Mouse (Mus musculus) embryonic facial prominence, embryonic 13.5 days (tissue): ENCODE measurements around the gene Caskin1. TPM values are rescaled to one million over a fixed set of nuclear protein-coding genes. Genes with fewer than 3 reads are reported as not detected.
"Not testable (repeated sequence)": the region's sequence is repeated elsewhere in the genome, so short reads cannot be mapped to it uniquely, and the experiment has no call there.

Experiments
- ATAC-seq: fragments of 200-750 bp; cut with Nextera tagmentation; 2 replicates; pipeline ENCODE4 v1.8.0; 2017; ENCODE audit warnings: low read depth; ENCODE audit not compliant: insufficient number of reproducible peaks, insufficient read depth, low FRiP score, low TSS enrichment
- H3K27ac ChIP-seq: fragments of 300-500 bp; sonication (generic); 2 replicates; pipeline ENCODE4 v1.5.1; 2015; ENCODE audit warnings: moderate library complexity, mild to moderate bottlenecking, inconsistent platforms
- H3K27me3 ChIP-seq: fragments of 300-500 bp; sonication (generic); 2 replicates; pipeline ENCODE4 v1.6.1; 2015; ENCODE audit warnings: mild to moderate bottlenecking, inconsistent platforms
- H3K36me3 ChIP-seq: fragments of 300-500 bp; sonication (generic); 2 replicates; pipeline ENCODE4 v1.6.1; 2015; ENCODE audit warnings: mild to moderate bottlenecking, inconsistent platforms
- H3K4me1 ChIP-seq: fragments of 300-500 bp; sonication (generic); 2 replicates; pipeline ENCODE4 v1.6.1; 2015; ENCODE audit warnings: inconsistent platforms
- H3K4me2 ChIP-seq: fragments of 300-500 bp; sonication (generic); 2 replicates; pipeline ENCODE4 v1.6.1; 2015; ENCODE audit warnings: moderate library complexity, mild to moderate bottlenecking, inconsistent platforms
- H3K4me3 ChIP-seq: fragments of 300-500 bp; sonication (generic); 2 replicates; pipeline ENCODE4 v1.5.1; 2015; ENCODE audit warnings: mild to moderate bottlenecking, inconsistent platforms
- H3K9ac ChIP-seq: fragments of 300-500 bp; sonication (generic); 2 replicates; pipeline ENCODE4 v1.6.1; 2015; ENCODE audit warnings: mild to moderate bottlenecking, inconsistent platforms
- H3K9me3 ChIP-seq: fragments of 300-500 bp; sonication (generic); 2 replicates; pipeline ENCODE4 v1.6.1; 2016; ENCODE audit warnings: inconsistent platforms
- WGBS: fragments of 180-500 bp; shearing (Covaris S2); methylation state at CpG from one replicate; pipeline ENCODE4 v1.1.7; 2015; ENCODE audit warnings: mixed read lengths; 5-methylcytosine and 5-hydroxymethylcytosine counted together
- polyA plus RNA-seq: library from polyadenylated mRNA; unstranded; fragments of >200 nt; fragmentation: Nextera tagmentation; extraction: Ambion mirVana; gene quantifications from 2 replicates; pipeline ENCODE4 v1.2.1, GENCODE M21; 2015

Gene Caskin1
- polyA plus RNA-seq, 1 experiment from 2014 or later = 3.5 TPM

DNA sequence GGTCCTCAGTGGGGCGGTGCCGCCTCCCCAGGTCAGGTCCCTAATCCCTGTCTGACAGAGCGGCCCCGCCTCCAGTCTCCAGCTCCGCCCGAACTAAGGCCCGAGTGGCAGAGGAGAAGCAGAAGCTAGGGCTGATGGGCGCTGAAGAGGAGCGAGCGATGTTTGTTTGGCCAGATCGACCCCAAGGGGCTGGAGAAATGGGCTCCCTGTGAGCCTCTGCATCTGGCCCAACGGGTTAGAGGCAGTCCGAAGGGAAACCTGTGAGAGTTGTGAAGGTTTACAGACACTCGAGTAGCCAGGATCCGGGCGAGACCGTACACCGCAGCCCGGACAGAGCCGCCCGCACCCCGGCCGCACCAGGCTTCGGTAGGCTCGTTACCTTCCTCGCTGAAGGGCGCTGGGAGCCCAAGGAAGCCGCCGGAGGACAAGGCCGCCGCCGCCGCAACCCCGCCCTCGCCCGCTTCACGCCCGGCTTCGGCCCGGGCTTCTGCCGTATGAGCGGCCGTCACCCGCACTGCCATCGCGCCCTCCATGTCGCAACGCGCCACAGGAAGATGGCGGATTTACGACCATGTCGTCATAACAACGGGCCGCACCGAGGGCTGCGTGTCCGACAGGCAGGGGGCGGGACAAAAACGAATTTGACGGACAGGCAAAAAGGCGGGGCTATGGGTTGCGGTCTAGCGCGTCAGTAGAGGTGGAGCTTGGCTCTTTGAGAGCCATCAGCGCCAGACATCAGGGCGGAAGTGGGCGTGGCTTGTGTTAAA is 33.5 kb upstream of the Caskin1 start:
- Histone ChIP-seq H3K4me2 (peak overlapping the region; percentile 65), H3K9me3 (no peaks in the 10 kb centered on the region), H3K4me3 (peak overlapping the region; percentile 87), H3K27me3 (no peaks in the 10 kb centered on the region), H3K36me3 (peaks cover 17% of the 10 kb centered on the region), H3K27ac (peak overlapping the region; percentile 97), H3K4me1 (peaks cover 14% of the 10 kb centered on the region), H3K9ac (peak overlapping the region; percentile 95)
- under 1% methylated on average over 67 of the region's 67 CpGs for WGBS
- peak; percentile 91 for ATAC-seq

DNA sequence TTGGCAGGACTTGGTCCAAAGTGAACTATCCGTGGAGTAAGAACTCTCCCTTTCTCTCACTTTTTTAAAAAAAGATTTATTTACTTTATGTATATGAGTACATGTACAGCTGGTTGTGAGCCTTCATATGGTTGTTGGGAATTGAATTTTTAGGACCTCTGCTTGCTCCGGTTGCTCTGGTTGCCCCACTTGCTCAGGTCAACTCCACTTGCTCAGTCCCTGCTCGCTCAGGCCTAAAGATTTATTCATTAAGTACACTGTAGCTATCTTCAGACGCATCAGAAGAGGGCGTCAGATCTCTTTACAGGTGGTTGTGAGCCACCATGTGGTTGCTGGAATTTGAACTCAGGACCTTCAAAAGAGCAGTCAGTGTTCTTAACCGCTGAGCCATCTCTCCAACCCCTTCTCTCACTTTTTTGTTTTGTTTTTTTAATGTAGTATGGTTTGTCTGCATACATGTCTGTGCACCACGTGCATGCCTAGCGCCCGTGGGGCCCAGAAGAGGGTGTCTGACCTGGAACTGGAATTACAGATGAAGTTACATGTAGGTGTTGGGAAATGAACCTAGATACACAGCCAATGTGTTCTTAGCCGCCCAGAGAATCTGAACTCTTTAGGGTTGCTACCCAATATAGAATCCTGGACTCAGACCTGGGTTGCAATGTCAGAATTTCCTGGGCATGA is 32.7 kb upstream of the Caskin1 start:
- peaks cover 14% of the 10 kb centered on the region for H3K4me1 ChIP-seq
- not testable (repeated sequence) for ATAC-seq, H3K27me3 ChIP-seq, H3K9me3 ChIP-seq, H3K36me3 ChIP-seq, H3K9ac ChIP-seq
- WGBS = 47% methylated on average over 10 of the region's 10 CpGs
- H3K4me3 ChIP-seq = peak overlapping the region; percentile 87
- peak overlapping the region; percentile 65 for H3K4me2 ChIP-seq
- peak overlapping the region; percentile 97 for H3K27ac ChIP-seq

DNA sequence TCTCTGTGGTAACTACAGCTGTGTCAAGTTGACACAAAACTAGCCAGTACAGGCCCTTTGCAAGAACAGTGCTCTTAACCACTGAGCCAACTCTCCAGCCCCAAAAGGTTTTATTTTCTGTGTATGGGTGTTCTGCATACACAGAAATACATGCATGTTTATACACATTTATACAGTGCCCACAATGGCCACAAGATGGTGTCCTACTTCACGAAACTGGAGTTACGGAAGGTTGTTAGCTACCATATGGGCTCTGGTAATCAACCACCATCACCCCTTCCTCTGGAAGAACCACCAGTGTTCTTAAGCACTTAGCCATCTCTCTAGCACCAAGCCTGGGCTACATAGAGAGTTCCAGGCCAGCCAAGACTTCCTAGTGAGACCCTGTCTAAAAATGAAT is 26.8 kb upstream of the Caskin1 start:
- no peak overlapping the region for H3K4me2 ChIP-seq
- no peak overlapping the region for H3K27ac ChIP-seq
- 67% methylated on average over 2 of the region's 2 CpGs for WGBS
- no peak overlapping the region for H3K9ac ChIP-seq
- no peak for ATAC-seq
- H3K27me3 ChIP-seq = no peaks in the 10 kb centered on the region
- H3K4me3 ChIP-seq = no peak overlapping the region
- H3K4me1 ChIP-seq = no peaks in the 10 kb centered on the region
- H3K36me3 ChIP-seq = no peaks in the 10 kb centered on the region
- no peaks in the 10 kb centered on the region for H3K9me3 ChIP-seq

DNA sequence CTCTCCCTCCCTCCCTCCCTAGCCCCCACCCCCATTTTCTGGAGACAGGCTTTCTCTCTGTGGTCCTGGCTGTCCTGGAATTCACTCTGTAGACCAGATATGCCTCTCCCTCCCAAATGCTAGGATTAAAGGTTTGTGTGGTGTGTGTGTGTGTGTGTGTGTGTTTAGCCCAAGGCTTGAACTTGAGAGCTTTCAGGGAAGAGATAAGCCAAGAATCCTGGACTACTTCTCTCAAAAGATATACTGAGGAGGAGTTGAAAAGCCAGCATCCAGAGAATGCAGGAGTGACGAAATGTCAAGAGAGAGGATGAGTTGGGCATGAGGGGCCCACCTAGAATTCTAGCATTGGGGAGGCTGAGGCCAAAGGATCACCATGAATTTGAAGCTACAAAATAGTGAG is 25.5 kb upstream of the Caskin1 start:
- Histone ChIP-seq H3K4me3 (no peak overlapping the region), H3K9ac (no peak overlapping the region), H3K4me2 (no peak overlapping the region), H3K9me3 (no peaks in the 10 kb centered on the region), H3K36me3 (no peaks in the 10 kb centered on the region), H3K4me1 (no peaks in the 10 kb centered on the region), H3K27ac (no peak overlapping the region), H3K27me3 (no peaks in the 10 kb centered on the region)
- ATAC-seq = no peak
- 78% methylated on average over 1 of the region's 1 CpGs for WGBS

DNA sequence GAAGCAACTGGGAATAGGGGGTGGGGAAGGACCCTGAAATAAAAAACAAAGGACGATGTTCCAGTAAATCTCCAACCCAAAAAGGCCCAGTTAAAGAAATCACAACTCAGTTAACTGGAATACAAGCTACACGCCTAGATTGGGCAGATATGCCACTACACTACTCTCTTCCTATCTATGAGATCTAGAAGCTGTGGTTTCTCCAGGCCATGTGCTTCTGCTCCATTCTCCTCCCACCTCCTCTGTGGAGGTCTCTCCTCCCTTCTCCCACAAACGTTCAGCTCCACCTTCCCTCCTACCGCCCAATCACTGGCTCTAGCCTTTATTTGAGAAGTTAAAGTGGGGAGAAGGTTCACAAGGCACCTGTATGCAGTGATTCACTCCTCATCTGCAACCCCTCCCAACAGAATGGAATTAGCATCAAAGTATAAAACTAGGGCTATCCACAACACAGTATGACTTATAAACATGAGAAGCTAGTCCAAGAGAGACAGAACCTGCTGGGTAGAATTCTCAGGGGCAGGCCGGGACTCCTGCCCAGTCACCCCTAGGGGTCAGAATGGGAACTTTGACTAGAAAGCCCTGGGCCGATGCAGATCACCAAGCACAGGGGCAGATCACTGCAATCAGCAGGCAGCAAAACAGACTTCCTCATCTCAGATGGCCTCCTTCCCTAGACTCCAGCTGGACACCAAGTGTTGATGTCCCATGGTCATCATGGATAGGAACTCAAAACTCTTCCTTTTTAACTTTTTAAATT is 24.8 kb upstream of the Caskin1 start:
- H3K36me3 ChIP-seq = no peaks in the 10 kb centered on the region
- H3K27me3 ChIP-seq = no peaks in the 10 kb centered on the region
- H3K27ac ChIP-seq = no peak overlapping the region
- H3K4me2 ChIP-seq = no peak overlapping the region
- no peak overlapping the region for H3K4me3 ChIP-seq
- H3K9ac ChIP-seq = no peak overlapping the region
- H3K9me3 ChIP-seq = no peaks in the 10 kb centered on the region
- WGBS = 50% methylated on average over 6 of the region's 6 CpGs
- no peaks in the 10 kb centered on the region for H3K4me1 ChIP-seq
- ATAC-seq = no peak

DNA sequence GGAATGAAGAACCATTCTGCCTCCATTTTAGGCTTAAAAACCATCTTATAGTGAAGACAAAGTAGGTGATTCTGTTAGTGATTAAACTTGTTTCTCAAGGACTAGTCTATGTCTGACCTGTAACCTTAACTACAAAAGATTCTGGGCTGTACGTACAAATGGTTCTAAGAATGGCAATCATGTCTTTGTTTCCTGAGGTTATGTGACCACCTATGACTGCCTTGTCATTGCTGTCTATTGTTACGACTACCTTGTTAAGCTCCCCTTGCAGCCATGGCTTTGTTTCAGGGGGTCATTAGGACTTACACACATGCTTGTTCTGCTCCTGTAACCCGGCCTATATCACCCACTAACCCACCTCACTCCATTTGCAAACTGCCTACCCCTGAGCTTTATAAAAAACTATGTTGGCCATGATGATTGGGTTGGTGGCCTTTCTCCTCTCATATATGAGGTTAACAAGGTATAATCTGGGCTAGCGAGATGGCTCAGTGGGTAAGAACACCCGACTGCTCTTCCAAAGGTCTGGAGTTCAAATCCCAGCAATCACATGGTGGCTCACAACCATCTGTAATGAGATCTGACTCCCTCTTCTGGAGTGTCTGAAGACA is 19.7 kb upstream of the Caskin1 start:
- H3K27me3 ChIP-seq = no peaks in the 10 kb centered on the region
- peaks cover 6% of the 10 kb centered on the region for H3K36me3 ChIP-seq
- no peak overlapping the region for H3K9ac ChIP-seq
- peaks cover 31% of the 10 kb centered on the region for H3K4me1 ChIP-seq
- no peak for ATAC-seq
- 87% methylated on average over 5 of the region's 5 CpGs for WGBS
- no peak overlapping the region for H3K4me2 ChIP-seq
- H3K9me3 ChIP-seq = no peaks in the 10 kb centered on the region
- H3K4me3 ChIP-seq = no peak overlapping the region
- no peak overlapping the region for H3K27ac ChIP-seq

DNA sequence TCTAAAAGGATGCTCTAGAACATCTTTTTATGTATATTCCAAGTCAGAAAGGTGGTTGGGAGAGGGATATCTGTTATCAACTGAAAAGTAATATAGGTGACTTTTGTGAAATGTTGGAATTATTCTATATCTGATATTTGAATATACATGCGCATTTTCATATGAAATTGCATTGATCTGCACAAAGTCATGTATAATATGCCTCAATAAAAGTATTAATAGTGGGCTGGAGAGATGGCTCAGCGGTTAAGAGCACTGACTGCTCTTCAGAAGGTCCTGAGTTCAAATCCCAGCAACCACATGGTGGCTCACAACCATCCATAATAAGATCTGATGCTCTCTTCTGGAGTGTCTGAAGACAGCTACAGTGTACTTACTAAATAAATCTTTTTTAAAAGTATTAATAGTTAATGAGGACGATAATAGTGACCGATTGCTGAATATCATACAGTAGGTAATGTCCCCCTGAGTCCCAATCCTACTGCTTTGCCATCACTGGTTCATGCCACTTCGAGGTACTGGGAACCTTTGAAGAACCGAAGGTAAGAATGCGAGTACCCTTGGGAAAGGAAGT is 19.0 kb upstream of the Caskin1 start:
- peaks cover 13% of the 10 kb centered on the region for H3K36me3 ChIP-seq
- 17% methylated on average over 7 of the region's 7 CpGs for WGBS
- ATAC-seq = no peak
- H3K4me3 ChIP-seq = peak overlapping the region; percentile 86
- H3K9ac ChIP-seq = peak overlapping the region; percentile 91
- H3K27me3 ChIP-seq = no peaks in the 10 kb centered on the region
- H3K9me3 ChIP-seq = no peaks in the 10 kb centered on the region
- peaks cover 37% of the 10 kb centered on the region for H3K4me1 ChIP-seq
- peak overlapping the region; percentile 99 for H3K4me2 ChIP-seq
- peak overlapping the region; percentile 82 for H3K27ac ChIP-seq

DNA sequence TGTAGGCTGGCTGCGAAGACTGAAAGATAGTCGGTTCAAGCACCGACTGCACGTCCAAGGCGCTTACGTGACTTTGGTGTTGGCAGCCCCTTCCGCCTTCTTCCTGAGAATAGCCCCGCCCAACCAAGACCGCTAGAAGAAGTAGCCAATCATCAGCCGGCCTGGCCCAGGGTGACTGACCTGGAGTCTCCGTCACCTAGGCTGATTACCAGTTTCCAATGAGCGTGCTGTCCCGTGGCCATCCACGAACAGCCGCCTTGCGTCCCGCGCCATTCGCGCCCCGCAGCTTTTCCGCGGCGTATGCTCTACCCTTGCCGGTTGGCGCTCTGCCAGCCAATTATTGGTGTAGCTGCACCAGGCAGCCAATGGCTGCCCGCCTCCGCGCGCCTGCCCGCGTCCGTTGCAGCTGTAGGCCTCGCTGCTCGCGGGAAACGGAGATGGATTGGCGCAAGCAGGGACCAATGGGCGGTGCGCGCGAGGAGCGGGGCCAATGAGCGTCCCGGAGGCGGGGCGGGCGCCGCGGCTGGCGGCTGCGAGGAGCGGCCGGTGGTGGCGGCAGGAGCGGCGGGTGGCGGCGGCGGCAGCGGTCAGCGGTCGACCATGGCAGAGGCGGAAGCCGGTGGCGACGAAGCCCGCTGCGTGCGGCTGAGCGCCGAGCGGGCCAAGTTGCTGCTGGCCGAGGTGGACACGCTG is 18.3 kb upstream of the Caskin1 start, which contains the start of the genes E4f1 and Pgp:
Gene E4f1 (minus strand): TSS at position 404 of the 693 bp plus-strand sequence.
Gene Pgp (plus strand): TSS at position 483 of the 693 bp plus-strand sequence.
- Histone ChIP-seq H3K4me1 (peaks cover 40% of the 10 kb centered on the region), H3K9me3 (no peaks in the 10 kb centered on the region), H3K4me3 (peak within 1 kb of the TSS; percentile 86), H3K4me2 (peak within 1 kb of the TSS; percentile 99), H3K27ac (peak within 1 kb of the TSS; percentile 82), H3K36me3 (peaks cover 19% of the 10 kb centered on the region), H3K9ac (peak within 1 kb of the TSS; percentile 91), H3K27me3 (no peaks in the 10 kb centered on the region)
- peak; percentile 96 for ATAC-seq
- under 1% methylated on average over 75 of the region's 75 CpGs for WGBS

DNA sequence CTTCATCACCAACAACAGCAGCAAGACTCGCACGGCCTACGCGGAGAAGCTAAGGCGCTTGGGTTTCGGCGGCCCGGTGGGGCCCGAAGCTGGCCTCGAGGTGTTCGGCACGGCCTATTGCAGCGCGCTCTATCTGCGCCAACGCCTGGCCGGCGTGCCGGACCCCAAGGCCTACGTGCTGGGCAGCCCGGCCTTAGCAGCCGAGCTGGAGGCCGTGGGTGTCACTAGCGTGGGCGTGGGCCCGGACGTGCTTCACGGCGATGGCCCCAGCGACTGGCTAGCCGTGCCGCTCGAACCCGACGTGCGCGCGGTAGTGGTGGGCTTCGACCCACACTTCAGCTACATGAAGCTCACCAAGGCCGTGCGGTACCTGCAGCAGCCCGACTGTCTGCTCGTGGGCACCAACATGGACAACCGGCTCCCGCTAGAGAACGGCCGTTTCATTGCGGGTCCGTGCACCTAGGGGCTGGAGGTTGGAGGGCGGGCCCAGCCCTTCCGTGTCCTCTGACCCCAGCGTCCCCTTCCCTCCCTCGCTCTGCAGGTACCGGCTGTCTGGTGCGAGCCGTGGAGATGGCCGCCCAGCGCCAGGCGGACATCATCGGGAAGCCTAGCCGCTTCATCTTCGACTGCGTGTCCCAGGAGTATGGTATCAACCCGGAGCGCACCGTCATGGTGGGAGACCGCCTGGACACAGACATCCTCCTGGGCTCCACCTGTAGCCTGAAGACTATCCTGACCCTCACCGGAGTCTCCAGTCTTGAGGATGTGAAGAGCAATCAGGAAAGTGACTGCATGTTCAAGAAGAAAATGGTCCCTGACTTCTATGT is 17.5 kb upstream of the Caskin1 start:
- WGBS = 1% methylated on average over 68 of the region's 68 CpGs

DNA sequence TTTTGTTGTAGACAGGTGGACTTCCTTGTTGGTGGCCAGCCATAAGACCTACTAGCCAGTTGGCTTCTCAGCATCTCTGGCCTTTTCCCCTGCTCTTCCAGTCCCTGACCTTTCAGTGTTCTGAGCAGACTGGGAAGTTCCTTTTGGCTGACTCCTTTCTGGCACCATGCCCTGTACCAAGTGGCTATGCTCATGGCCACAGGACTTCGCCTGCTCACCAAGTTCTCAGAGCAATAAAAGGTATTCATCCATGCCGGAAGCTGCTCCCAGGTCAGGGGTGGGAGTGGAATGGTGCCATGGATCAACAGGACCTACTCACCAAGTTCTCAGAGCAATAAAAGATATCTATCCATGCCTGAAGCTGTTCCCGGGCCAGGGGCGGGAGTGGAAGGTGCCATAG is 15.9 kb upstream of the Caskin1 start:
- Histone ChIP-seq H3K9me3 (no peaks in the 10 kb centered on the region), H3K27me3 (no peaks in the 10 kb centered on the region), H3K27ac (no peak overlapping the region), H3K4me2 (peak overlapping the region; percentile 99), H3K9ac (peak overlapping the region; percentile 91), H3K4me3 (peak overlapping the region; percentile 86), H3K36me3 (peaks cover 40% of the 10 kb centered on the region), H3K4me1 (peaks cover 45% of the 10 kb centered on the region)
- 89% methylated on average over 4 of the region's 4 CpGs for WGBS
- ATAC-seq = no peak

More for the DNA sequence above, 17.5 kb upstream of the Caskin1 start:
- Histone ChIP-seq H3K9ac (peak overlapping the region; percentile 91), H3K4me3 (peak overlapping the region; percentile 86), H3K36me3 (peaks cover 28% of the 10 kb centered on the region), H3K4me1 (peaks cover 42% of the 10 kb centered on the region), H3K9me3 (no peaks in the 10 kb centered on the region), H3K27ac (peak overlapping the region; percentile 82), H3K4me2 (peak overlapping the region; percentile 99), H3K27me3 (no peaks in the 10 kb centered on the region)
- peak; percentile 0; the same call in 1 of the 2 replicates for ATAC-seq
